Mouse (Mus musculus) thymus, adult 18-20 months (tissue): Measurements from ENCODE around the gene Pfkm.

Experiments used
- DNase-seq, 2 experiments: peaks; one replicate each; pipeline ENCODE4 v3.0.0; 2022; ENCODE audit warnings: mixed read lengths in 2 of 2

Gene Pfkm

DNA sequence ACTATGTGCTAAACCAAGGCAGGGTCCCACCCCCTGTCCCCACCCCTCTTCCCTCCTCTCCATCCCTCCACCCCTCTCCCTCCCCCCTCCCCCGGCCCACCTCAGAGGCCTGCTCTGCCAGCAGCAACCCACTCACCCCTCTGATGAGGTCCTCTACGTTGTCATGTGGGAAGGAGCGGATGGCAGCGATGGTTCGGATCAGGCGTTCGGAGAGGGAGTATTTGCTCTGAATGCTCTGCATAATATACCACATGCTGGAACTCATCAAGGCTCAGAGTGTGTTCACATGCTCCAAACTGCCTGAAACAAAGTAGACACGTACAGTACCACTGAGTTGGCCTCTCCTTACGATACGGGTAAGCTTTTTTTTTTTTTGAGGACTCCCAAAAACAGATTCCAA, 50.1 kb downstream of the Pfkm start:
- no peak for DNase-seq

GRCm38 (mm10) chr15:98144861-98145507, 52.6 kb downstream of the Pfkm start:
- no peak for DNase-seq

DNA sequence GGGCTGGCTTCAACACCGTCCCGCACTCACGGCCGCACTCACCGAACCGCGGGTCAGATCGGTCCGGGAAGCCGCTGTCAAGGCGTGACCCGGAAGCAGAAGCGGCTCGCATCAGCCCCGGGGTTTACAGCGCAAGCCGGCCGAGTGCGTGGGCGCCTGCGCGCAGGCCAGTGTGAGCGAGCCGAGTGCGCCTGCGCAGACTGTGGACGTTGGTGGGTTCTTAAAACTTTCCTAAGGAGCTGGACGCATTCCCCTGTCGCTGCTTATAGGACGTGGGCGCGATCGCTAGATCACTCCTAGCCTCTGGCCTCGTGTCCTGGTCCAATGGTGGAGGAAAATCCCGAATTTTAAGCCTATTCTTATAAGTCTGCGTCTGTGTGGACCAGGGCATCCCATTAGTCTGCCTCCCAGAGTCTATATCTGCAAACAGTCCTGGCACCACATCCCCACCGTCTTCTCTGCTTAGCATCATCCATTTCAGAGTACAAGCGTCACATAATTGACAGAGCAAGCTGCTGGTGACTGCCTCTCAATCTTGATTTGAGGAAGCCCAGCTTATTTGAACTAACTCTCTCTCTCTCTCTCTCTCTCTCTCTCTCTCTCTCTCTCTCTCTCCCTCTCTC, 53.3 kb downstream of the Pfkm start:
- DNase-seq = peak; percentile 84 to 88

DNA sequence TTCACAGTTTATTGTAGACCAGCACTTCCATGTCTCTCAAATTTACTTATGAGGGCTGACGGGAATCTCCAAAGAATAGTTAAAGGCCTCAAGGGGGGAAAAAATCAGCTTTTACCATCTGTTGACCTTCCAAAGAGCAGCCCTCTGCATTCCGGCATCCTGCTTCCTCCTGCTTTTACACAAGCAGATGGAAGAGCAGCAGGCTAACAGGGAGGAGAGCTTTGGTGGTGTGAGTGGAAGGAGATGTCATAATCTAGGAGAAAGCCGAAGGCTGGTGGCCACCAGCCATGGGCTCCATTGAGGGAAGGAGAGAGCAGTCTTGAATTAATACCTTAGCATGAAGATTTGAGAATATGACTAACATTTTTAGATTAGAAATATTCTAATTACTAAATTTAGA, 56.0 kb downstream of the Pfkm start:
- no peak for DNase-seq

DNA sequence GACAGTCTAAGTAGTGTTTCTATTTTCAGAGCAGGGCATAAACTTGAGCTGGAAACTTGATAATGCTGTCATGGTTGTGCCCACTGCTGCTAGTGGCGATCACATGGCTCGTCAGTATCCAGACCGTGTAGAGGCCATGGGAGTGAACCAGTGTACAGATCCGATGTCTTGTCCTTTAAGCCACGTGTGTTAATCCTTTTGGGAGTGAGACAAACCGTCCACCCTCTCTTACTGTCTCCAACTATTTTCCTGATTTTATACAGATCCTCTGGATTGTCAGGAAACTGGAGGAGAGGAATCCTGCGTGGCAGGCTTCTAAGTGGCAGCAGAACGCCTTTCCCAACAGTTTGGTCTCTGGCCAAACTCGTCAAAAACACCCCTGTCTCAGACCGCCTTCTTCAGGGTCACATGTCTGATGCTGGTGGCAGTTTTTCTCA, 56.8 kb downstream of the Pfkm start:
- no peak for DNase-seq

GRCm38 (mm10) chr15:98152916-98153315, 60.5 kb downstream of the Pfkm start:
- DNase-seq = no peak

DNA sequence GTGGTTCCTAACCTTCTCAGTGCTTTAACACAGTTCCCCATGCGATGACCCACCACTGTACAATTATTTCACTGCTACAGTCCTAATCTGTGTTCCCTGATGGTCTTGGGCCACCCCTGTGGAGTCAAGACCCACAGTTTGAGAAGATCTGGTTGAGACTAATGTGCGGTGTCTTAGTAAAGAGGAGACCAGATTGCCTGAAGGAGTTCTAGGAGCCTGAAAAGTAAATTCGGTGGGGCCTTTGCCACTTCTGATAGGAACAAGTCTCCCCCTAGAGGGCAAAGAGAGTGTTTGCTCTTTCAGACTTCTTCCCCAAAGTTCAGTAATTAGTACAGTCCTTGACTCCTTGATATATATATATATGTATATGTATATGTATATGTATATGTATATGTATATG, 61.2 kb downstream of the Pfkm start:
- DNase-seq = no peak

DNA sequence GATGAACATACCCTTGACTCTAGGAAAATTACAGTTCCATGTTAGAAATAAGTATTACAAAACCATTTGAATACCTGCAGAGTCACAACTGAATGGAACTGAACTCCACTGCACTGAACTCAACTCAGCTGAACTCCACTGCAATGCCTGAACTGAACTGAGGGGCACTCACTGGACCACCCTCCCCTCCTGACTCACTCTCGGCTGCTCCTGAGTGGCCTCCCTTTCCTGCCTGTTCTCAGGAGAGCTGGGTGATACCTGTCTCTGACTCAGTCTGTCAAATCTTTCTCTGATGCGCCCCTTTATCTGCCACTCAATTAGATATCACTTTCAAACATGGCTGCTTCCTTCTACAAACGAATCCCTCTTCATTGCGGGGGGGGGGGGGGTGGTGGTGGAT, 61.8 kb downstream of the Pfkm start:
- DNase-seq = no peak

DNA sequence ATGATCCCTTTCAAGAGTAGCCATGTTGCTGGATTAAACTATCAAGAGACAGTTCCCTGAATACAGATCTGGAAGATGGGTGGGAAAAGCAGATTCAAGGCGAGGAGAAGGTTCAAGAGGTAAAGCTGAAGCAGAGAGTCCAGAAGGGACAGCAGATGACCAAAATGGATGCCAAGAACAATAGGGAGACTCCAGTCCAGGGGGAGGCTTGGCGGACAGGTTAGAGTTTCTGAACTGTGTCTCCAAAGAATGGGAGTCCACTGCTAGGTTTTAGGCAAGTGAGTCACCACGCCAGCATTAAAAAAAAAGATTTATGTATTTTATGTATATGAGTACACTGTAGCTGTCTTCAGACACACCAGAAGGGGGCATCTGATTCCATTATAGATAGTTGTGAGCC, 62.2 kb downstream of the Pfkm start:
- DNase-seq = no peak

- DNase-seq = no peak
Observed at GRCm38 (mm10) chr15:98155272-98155671, 62.9 kb downstream of the Pfkm start.

DNA sequence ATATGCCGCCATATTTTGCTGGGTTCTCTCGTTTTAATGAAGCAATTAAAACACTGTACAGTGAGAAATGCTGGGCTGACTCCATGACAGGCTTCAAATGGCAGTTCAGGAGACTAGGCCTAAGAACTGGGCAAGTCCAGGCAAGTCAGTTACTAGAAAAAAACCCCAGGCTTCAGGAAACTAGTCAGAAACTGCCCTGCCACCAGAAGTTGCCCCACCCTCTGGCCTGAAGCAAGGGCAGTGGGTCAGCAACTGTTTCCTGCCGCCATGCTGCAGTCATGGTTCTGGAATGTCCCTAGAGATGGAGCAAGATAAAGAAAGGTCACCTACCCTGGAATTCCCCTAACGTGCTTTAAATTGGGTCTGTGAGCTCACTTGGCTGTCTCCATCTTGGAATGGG, 63.6 kb downstream of the Pfkm start:
- DNase-seq = no peak

- no peak for DNase-seq
Observed at GRCm38 (mm10) chr15:98157253-98157652, 64.9 kb downstream of the Pfkm start.

DNA sequence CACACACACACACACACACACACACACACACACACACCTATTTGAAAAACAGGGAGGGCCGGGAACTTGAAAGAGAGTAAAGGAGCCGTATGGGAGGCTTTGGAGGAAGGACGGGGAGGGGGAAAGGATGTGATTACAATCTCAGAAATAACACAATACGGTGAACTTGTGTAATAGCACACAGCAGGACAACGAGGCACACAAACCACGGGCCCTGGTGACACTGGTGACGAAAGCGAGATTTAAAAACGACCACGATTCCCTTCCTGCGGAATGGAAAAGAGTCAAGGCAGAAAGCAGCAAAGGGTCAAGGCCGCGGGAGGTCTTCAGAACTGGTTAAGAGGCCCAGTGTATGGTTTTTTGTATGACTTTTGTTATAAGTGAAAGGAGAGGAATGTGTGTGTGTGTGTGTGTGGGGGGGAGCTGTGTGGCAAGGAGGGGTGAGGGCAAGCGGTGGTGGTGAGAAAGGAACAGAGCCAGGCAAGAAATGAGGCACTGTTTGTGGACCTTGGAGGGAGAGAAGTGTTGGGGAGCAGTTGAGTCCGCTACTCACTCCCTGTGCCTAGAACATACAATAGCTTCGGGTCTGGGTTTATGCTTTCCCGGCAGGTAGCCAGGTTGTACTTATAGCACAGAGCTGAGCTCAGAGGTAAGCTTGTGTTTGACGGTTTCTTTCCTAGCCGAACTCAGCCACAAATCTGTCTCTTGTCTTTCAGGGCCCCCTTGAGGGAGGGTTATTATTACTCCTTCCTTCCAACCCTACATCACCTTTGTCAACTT, 68.8 kb downstream of the Pfkm start:
- no peak for DNase-seq

DNA sequence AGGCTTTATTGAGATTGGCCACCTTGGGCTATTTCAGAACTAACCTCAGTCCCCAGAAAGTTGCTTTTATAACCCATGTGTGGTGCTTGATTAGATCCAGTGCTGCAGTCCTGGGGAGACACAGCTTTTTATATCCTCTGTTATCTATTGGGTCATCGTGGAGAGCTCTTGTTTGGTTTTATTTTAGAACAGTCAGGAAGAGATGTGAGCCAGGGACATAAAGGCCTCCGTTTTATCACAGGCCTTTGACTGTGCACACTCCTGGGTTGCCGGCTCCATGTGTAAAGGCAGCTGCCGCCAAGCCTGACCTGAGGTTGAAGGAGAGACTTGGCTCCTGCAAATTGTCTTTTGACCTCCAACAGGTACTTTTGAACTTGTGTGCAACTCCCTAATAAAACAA, 70.2 kb downstream of the Pfkm start:
- DNase-seq = no peak

- DNase-seq = no peak
Observed at GRCm38 (mm10) chr15:98165525-98165924, 73.1 kb downstream of the Pfkm start, which contains the start of gene Asb8. TSS of gene Asb8 (minus strand) at chr15:98165625.

DNA sequence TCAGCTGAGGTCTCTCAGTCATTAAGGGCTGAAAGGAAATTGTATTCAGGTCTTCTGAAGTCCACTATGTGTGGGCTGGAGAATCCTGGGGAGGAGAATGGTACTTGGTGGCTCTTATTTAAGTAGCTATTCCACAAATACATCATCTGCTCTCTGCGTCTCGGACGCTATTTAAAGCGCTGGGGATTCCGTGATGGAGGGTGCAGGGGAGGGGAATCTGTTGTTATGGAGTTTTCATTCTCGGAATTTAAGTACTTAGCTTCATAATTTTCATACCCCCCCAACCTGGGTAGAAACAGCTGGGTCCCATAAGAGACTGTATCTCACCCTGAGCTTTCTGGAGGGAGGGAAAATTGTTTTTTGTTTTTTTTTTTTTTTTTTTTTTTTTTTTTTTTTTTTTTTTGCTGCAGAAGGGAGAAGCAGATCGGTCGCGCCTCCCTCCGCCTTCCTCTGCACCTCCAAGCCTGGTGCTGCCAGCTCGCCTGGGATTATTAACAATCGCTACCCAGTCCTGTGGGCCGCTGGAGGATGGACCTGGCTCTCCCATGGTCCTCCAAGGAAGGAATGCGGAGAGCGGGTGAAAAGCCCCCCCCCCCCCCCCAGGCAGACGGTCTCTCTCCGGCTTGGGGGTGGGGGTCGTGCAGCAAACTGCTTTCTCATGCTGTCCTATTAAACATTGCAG, 74.7 kb downstream of the Pfkm start, which contains the start of gene Ccdc184:
Gene Ccdc184, plus strand, starts transcription at position 196 of the 682 bp plus-strand sequence.
- no peak for DNase-seq

GRCm38 (mm10) chr15:98167645-98168621, 75.5 kb downstream of the Pfkm start:
- DNase-seq = peak; percentile 46 to 65

GRCm38 (mm10) chr15:98168622-98169004, 76.2 kb downstream of the Pfkm start:
- DNase-seq = no peak

- no peak for DNase-seq
Observed at GRCm38 (mm10) chr15:98170365-98170764, 78.0 kb downstream of the Pfkm start.

GRCm38 (mm10) chr15:98170917-98171316, 78.5 kb downstream of the Pfkm start:
- no peak for DNase-seq

GRCm38 (mm10) chr15:98172113-98172512, 79.7 kb downstream of the Pfkm start:
- no peak for DNase-seq

GRCm38 (mm10) chr15:98173821-98174220, 81.4 kb downstream of the Pfkm start:
- no peak for DNase-seq
